Mouse (Mus musculus): ENCODE data around the gene Slc1a3. TPM values are rescaled to one million over a fixed set of nuclear protein-coding genes. Genes with fewer than 3 reads are reported as not detected.

Slc1a3 gene
- total RNA-seq (2021) = 1 to 10 TPM; 1.4 to 6.4 TPM
- long read RNA-seq, experiment 1 = 0 reads
- long read RNA-seq, experiment 2, partial matches to known transcripts = 0 of 1 reads
- long read RNA-seq, experiment 2, other reads (novel, unspliced or antisense) = 1 of 1 reads

GRCm38 (mm10) chr15:8710146-8711006 lies at the start of gene Slc1a3:
Gene Slc1a3 (minus strand): TSS chr15:8710764.
- peak; percentile 11 for DNase-seq

- no peak for DNase-seq
These were observed 48.5 kb upstream of the Slc1a3 start for GRCm38 (mm10) chr15:8759026-8759425.

- no peak for DNase-seq
These were observed 45.9 kb upstream of the Slc1a3 start for GRCm38 (mm10) chr15:8756441-8756840.

GRCm38 (mm10) chr15:8749762-8750161 lies 39.2 kb upstream of the Slc1a3 start:
- DNase-seq = no peak

GRCm38 (mm10) chr15:8748771-8749170 lies 38.2 kb upstream of the Slc1a3 start:
- DNase-seq = no peak

- no peak for DNase-seq
These were observed 31.0 kb upstream of the Slc1a3 start for GRCm38 (mm10) chr15:8741593-8741992.

GRCm38 (mm10) chr15:8740724-8741123 lies 30.2 kb upstream of the Slc1a3 start:
- DNase-seq = no peak

GRCm38 (mm10) chr15:8738156-8738555 lies 27.6 kb upstream of the Slc1a3 start:
- DNase-seq = no peak

GRCm38 (mm10) chr15:8734363-8734739 lies 23.8 kb upstream of the Slc1a3 start:
- no peak for DNase-seq

- no peak for DNase-seq
These were observed 23.3 kb upstream of the Slc1a3 start for GRCm38 (mm10) chr15:8733669-8734362.

GRCm38 (mm10) chr15:8728861-8729260 lies 18.3 kb upstream of the Slc1a3 start:
- DNase-seq = no peak

GRCm38 (mm10) chr15:8722386-8723100 lies 12.0 kb upstream of the Slc1a3 start:
- no peak for DNase-seq

GRCm38 (mm10) chr15:8721746-8722145 lies 11.2 kb upstream of the Slc1a3 start:
- no peak for DNase-seq

- no peak for DNase-seq
These were observed 10.4 kb upstream of the Slc1a3 start for GRCm38 (mm10) chr15:8721005-8721404.

- no peak for DNase-seq
These were observed 7.9 kb upstream of the Slc1a3 start for GRCm38 (mm10) chr15:8718496-8718895.

GRCm38 (mm10) chr15:8717021-8717571 lies 6.5 kb upstream of the Slc1a3 start:
- no peak for DNase-seq

GRCm38 (mm10) chr15:8716330-8716964 lies 5.9 kb upstream of the Slc1a3 start:
- no peak for DNase-seq

GRCm38 (mm10) chr15:8715666-8716065 lies 5.1 kb upstream of the Slc1a3 start:
- DNase-seq = no peak

GRCm38 (mm10) chr15:8712433-8712984 lies 1.9 kb upstream of the Slc1a3 start:
- no peak for DNase-seq

GRCm38 (mm10) chr15:8711630-8712310 lies 1.2 kb upstream of the Slc1a3 start:
- DNase-seq = no peak

GRCm38 (mm10) chr15:8709578-8709977 lies 986 bp downstream of the Slc1a3 start:
- DNase-seq = no peak

All from gastrocnemius, postnatal 25 days (tissue).